ENCODE assay signal across 18 mouse cellular contexts in the genomic region with DNA sequence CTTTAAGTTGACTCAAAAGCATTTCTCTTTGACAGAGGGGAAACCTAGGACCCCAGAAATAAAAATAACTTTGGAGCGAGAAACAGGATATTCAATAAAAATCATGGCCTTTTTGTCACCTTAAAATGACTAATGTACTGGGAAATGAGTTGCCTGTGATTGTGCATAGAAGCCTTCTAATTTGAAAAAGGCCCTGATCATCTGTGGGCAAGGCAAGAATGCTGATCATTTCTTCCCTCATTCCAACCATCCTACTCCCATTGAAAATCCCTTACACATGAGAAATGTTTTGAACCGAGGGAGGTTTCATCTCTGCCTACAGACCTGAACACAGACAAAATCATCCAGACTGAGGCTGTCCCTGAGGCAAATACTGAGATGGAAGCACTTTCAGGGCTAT. TPM values are rescaled to one million over a fixed set of nuclear protein-coding genes. Genes with fewer than 3 reads are reported as not detected.
A peak's percentile ranks its signal among the peaks of the same experiment; 100 is the strongest.
DNase-seq lines count a peak whose midpoint lies in the region; TF ChIP-seq lines count a peak whose summit lies in the region.
"Had no signal": no experiment of that assay in that cellular context is flagged by ENCODE, and none has a peak within 500 bp of the region (broad histone marks: within the 10 kb centered on the region; RNA-seq: fewer than 3 reads in every experiment).

No protein-coding gene starts in this region.

- peak; percentile 92 for DNase-seq in Muller cell, postnatal 12 days (ENCODE audit: inconsistent ontology term)
- DNase-seq in right cerebral cortex, postnatal 36 days (ENCODE audit: low spot score in 2 of 2): no peak
- no peak for DNase-seq in adrenal gland, adult (ENCODE audit: inconsistent age in 2 of 2, low spot score in 1 of 2)
- DNase-seq: adrenal gland, adult 2 months; adrenal gland, adult 8-10 months; adrenal gland, postnatal 10 days; adrenal gland, postnatal 14 days; adrenal gland, postnatal 25 days; adrenal gland, postnatal 36 days; B cell, adult 2 months; cerebellum, adult 11 months; cerebellum, adult 11-12 months; cerebellum, adult 18-20 months; cerebellum, adult 2 months; cerebellum, adult 8-10 months had no signal

- H3K27ac ChIP-seq in embryonic fibroblast, embryonic 13.5 days (ENCODE audit: insufficient read depth, low read length): peak overlapping the region; percentile 88

- no peak for TF ChIP-seq CTCF in embryonic fibroblast, embryonic 13.5 days (IDR thresholded peaks at IDR 0.05; ENCODE audit: borderline replicate concordance, insufficient read depth, low read length)

- no peak overlapping the region for H3K4me3 ChIP-seq in embryonic fibroblast, embryonic 13.5 days (ENCODE audit: insufficient read depth, low read length)

- peaks cover 14% of the 10 kb centered on the region; the same call in 1 of the 2 replicates for H3K4me1 ChIP-seq in embryonic fibroblast, embryonic 13.5 days (ENCODE audit: control insufficient read depth, insufficient read depth, low read length)

- no peak for TF ChIP-seq POLR2A in embryonic fibroblast, embryonic 13.5 days (IDR thresholded peaks at IDR 0.05; ENCODE audit: low read depth, low read length)

RNA-seq across cellular contexts. Expression of a gene that starts 21.1 kb away (rescaled TPM):
- 2.9 and 3.7 TPM in 2 replicates for polyA plus RNA-seq in embryonic fibroblast, embryonic 13.5 days (2011; ENCODE audit: insufficient read length, low read depth, missing spikeins)
- polyA plus RNA-seq: CD4-positive, CD25-positive, alpha-beta regulatory T cell, adult 4 months had no signal

RNA-seq across cellular contexts. Expression of a gene that starts 30.0 kb away (rescaled TPM):
- polyA plus RNA-seq in embryonic fibroblast, embryonic 13.5 days (2011; ENCODE audit: insufficient read length, low read depth, missing spikeins): 115 and 131 TPM in 2 replicates
- polyA plus RNA-seq: G1E had no signal
